Mouse (Mus musculus): ENCODE results near the gene Fam189a1. TPM values are rescaled to one million over a fixed set of nuclear protein-coding genes. Genes with fewer than 3 reads are reported as not detected.

The Fam189a1 gene
- polyA plus RNA-seq, 1 experiment = 17.1 TPM

GRCm38 (mm10) chr7:64728816-64729215 is 427.6 kb downstream of the Fam189a1 start:
- 77% methylated on average over 3 of the region's 3 CpGs for WGBS
- H3K27me3 ChIP-seq (ENCODE audit: control insufficient read depth, insufficient read depth, low read length) = no peaks in the 10 kb centered on the region
- DNase-seq = no peak
- TF ChIP-seq CTCF (IDR thresholded peaks at IDR 0.05; ENCODE audit: borderline replicate concordance, insufficient read depth, low read depth, low read length) (no peak), POLR2A (IDR thresholded peaks at IDR 0.05; ENCODE audit: borderline replicate concordance, insufficient read depth, low read length) (no peak)
- H3K27ac ChIP-seq (ENCODE audit: insufficient read depth, low read length) = peak overlapping the region; percentile 59; the same call in 1 of the 2 replicates
- H3K4me1 ChIP-seq (ENCODE audit: control insufficient read depth, insufficient read depth, low read length) = peaks cover 24% of the 10 kb centered on the region
- no peak overlapping the region for H3K4me3 ChIP-seq (replicated peaks; ENCODE audit: insufficient read depth, low read depth, low read length)

GRCm38 (mm10) chr7:64728181-64728591 is 428.2 kb downstream of the Fam189a1 start:
- no peaks in the 10 kb centered on the region for H3K27me3 ChIP-seq (ENCODE audit: control insufficient read depth, insufficient read depth, low read length)
- no peak for TF ChIP-seq POLR2A (IDR thresholded peaks at IDR 0.05; ENCODE audit: borderline replicate concordance, insufficient read depth, low read length)
- TF ChIP-seq CTCF (IDR thresholded peaks at IDR 0.05; ENCODE audit: borderline replicate concordance, insufficient read depth, low read depth, low read length) = no peak
- peaks cover 24% of the 10 kb centered on the region for H3K4me1 ChIP-seq (ENCODE audit: control insufficient read depth, insufficient read depth, low read length)
- no peak overlapping the region for H3K4me3 ChIP-seq (replicated peaks; ENCODE audit: insufficient read depth, low read depth, low read length)
- peak; percentile 74 to 75 for DNase-seq
- H3K27ac ChIP-seq (ENCODE audit: insufficient read depth, low read length) = peak overlapping the region; percentile 59
- 7% methylated on average over 5 of the region's 5 CpGs for WGBS

GRCm38 (mm10) chr7:64725967-64726695 is 430.2 kb downstream of the Fam189a1 start:
- no peak overlapping the region for H3K27ac ChIP-seq (ENCODE audit: insufficient read depth, low read length)
- no peaks in the 10 kb centered on the region for H3K27me3 ChIP-seq (ENCODE audit: control insufficient read depth, insufficient read depth, low read length)
- peak in 1 of 2 experiments; percentile 53 for DNase-seq
- peaks cover 24% of the 10 kb centered on the region for H3K4me1 ChIP-seq (ENCODE audit: control insufficient read depth, insufficient read depth, low read length)
- TF ChIP-seq CTCF (IDR thresholded peaks at IDR 0.05; ENCODE audit: borderline replicate concordance, insufficient read depth, low read depth, low read length) = no peak
- TF ChIP-seq POLR2A (IDR thresholded peaks at IDR 0.05; ENCODE audit: borderline replicate concordance, insufficient read depth, low read length) = no peak
- WGBS = 50% methylated on average over 6 of the region's 6 CpGs
- no peak overlapping the region for H3K4me3 ChIP-seq (replicated peaks; ENCODE audit: insufficient read depth, low read depth, low read length)

- no peak for DNase-seq
- WGBS = 96% methylated on average over 1 of the region's 1 CpGs
- H3K4me1 ChIP-seq (ENCODE audit: control insufficient read depth, insufficient read depth, low read length) = peaks cover 20% of the 10 kb centered on the region
- H3K27ac ChIP-seq (ENCODE audit: insufficient read depth, low read length) = no peak overlapping the region
- no peaks in the 10 kb centered on the region for H3K27me3 ChIP-seq (ENCODE audit: control insufficient read depth, insufficient read depth, low read length)
- H3K4me3 ChIP-seq (replicated peaks; ENCODE audit: insufficient read depth, low read depth, low read length) = no peak overlapping the region
- no peak for TF ChIP-seq POLR2A (IDR thresholded peaks at IDR 0.05; ENCODE audit: borderline replicate concordance, insufficient read depth, low read length)
- TF ChIP-seq CTCF (IDR thresholded peaks at IDR 0.05; ENCODE audit: borderline replicate concordance, insufficient read depth, low read depth, low read length) = no peak
Measured at GRCm38 (mm10) chr7:64724409-64724808, 432.0 kb downstream of the Fam189a1 start.

GRCm38 (mm10) chr7:64723313-64723712 is 433.1 kb downstream of the Fam189a1 start:
- Histone ChIP-seq H3K27ac (ENCODE audit: insufficient read depth, low read length) (no peak overlapping the region), H3K4me1 (ENCODE audit: control insufficient read depth, insufficient read depth, low read length) (peaks cover 12% of the 10 kb centered on the region), H3K27me3 (ENCODE audit: control insufficient read depth, insufficient read depth, low read length) (no peaks in the 10 kb centered on the region), H3K4me3 (replicated peaks; ENCODE audit: insufficient read depth, low read depth, low read length) (no peak overlapping the region)
- no peak for TF ChIP-seq POLR2A (IDR thresholded peaks at IDR 0.05; ENCODE audit: borderline replicate concordance, insufficient read depth, low read length)
- no peak for TF ChIP-seq CTCF (IDR thresholded peaks at IDR 0.05; ENCODE audit: borderline replicate concordance, insufficient read depth, low read depth, low read length)
- no peak for DNase-seq
- WGBS = 71% methylated on average over 3 of the region's 3 CpGs

GRCm38 (mm10) chr7:64716286-64716685 is 440.1 kb downstream of the Fam189a1 start:
- no peak overlapping the region for H3K27ac ChIP-seq (ENCODE audit: insufficient read depth, low read length)
- no peaks in the 10 kb centered on the region for H3K27me3 ChIP-seq (ENCODE audit: control insufficient read depth, insufficient read depth, low read length)
- TF ChIP-seq CTCF (IDR thresholded peaks at IDR 0.05; ENCODE audit: borderline replicate concordance, insufficient read depth, low read depth, low read length) (no peak), POLR2A (IDR thresholded peaks at IDR 0.05; ENCODE audit: borderline replicate concordance, insufficient read depth, low read length) (no peak)
- H3K4me3 ChIP-seq (replicated peaks; ENCODE audit: insufficient read depth, low read depth, low read length) = no peak overlapping the region
- WGBS = 85% methylated on average over 2 of the region's 2 CpGs
- no peaks in the 10 kb centered on the region for H3K4me1 ChIP-seq (ENCODE audit: control insufficient read depth, insufficient read depth, low read length)
- DNase-seq = no peak

GRCm38 (mm10) chr7:64709520-64710262 is 446.7 kb downstream of the Fam189a1 start:
- DNase-seq = peak; percentile 68 to 74
- Histone ChIP-seq H3K4me3 (replicated peaks; ENCODE audit: insufficient read depth, low read depth, low read length) (no peak overlapping the region), H3K4me1 (ENCODE audit: control insufficient read depth, insufficient read depth, low read length) (peaks cover 3% of the 10 kb centered on the region; the same call in 1 of the 2 replicates), H3K27ac (ENCODE audit: insufficient read depth, low read length) (no peak overlapping the region), H3K27me3 (ENCODE audit: control insufficient read depth, insufficient read depth, low read length) (no peaks in the 10 kb centered on the region)
- 47% methylated on average over 13 of the region's 13 CpGs for WGBS
- TF ChIP-seq CTCF (IDR thresholded peaks at IDR 0.05; ENCODE audit: borderline replicate concordance, insufficient read depth, low read depth, low read length) = peak; percentile 90
- TF ChIP-seq POLR2A (IDR thresholded peaks at IDR 0.05; ENCODE audit: borderline replicate concordance, insufficient read depth, low read length) = no peak
